Mouse (Mus musculus) midbrain, embryonic 10.5 days (tissue): ENCODE measurements around the gene Cdc34. TPM values are rescaled to one million over a fixed set of nuclear protein-coding genes. Genes with fewer than 3 reads are reported as not detected.
"Not testable (repeated sequence)": the region's sequence is repeated elsewhere in the genome, so short reads cannot be mapped to it uniquely, and the experiment has no call there.

ENCODE experiments used
- DNase-seq: peaks from one replicate; pipeline ENCODE4 v3.0.0-alpha.2; 2017; ENCODE audit warnings: low spot score
- H3K27ac ChIP-seq: fragments of 300-500 bp; sonication (generic); replicated peaks from 2 replicates; pipeline ENCODE4 v1.5.1; 2016; ENCODE audit warnings: mild to moderate bottlenecking
- H3K27me3 ChIP-seq: fragments of 300-500 bp; sonication (generic); 2 replicates; pipeline ENCODE4 v1.6.1; 2016; ENCODE audit warnings: low read depth, mild to moderate bottlenecking; ENCODE audit not compliant: poor library complexity, severe bottlenecking
- H3K36me3 ChIP-seq: fragments of 300-500 bp; sonication (generic); 2 replicates; pipeline ENCODE4 v1.6.1; 2016; ENCODE audit warnings: mild to moderate bottlenecking, moderate library complexity
- H3K4me1 ChIP-seq: fragments of 300-500 bp; sonication (generic); 2 replicates; pipeline ENCODE4 v1.6.1; 2016
- H3K4me3 ChIP-seq: fragments of 300-500 bp; sonication (generic); 2 replicates; pipeline ENCODE4 v1.5.1; 2016; ENCODE audit warnings: mild to moderate bottlenecking, moderate library complexity
- H3K9me3 ChIP-seq: fragments of 300-500 bp; sonication (generic); replicated peaks from 2 replicates; pipeline ENCODE4 v1.6.1; 2016; ENCODE audit warnings: mild to moderate bottlenecking
- WGBS: fragments of 180-500 bp; shearing (Covaris S2); methylation state at CpG from one replicate; pipeline ENCODE4 v1.1.7; 2016; 5-methylcytosine and 5-hydroxymethylcytosine counted together
- polyA plus RNA-seq: library from polyadenylated mRNA; unstranded; fragments of >200 nt; fragmentation: Nextera tagmentation; extraction: Ambion mirVana; gene quantifications from 2 replicates; pipeline ENCODE4 v1.2.1, GENCODE M21; 2016

Gene Cdc34
- polyA plus RNA-seq, 1 experiment from 2014 or later = 270 TPM

DNA sequence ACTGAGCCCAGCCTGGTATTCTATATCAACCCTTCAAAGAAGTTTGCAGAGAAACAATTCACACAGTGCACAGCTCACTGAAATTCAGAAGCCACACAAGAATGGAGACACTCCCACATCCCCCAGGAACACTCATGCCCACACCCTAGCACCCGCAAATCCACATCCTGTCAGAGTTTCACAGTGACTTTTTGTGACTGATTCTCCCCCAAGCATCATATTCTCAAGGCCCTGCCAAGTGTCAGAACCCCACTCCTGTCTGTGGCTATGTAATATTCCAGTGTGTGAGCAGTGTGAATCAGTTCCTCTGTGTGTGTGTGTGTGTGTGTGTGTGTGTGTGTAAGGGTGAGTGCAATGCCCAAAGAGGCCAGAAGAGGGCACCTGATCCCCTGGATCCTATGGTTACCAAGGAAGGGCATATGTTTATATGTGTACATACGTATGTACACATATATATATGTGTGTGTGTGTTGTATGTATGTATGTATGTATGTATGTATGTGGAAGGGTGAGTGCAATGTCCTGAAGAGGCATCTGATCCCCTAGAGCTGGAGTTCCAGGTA, 10.1 kb downstream of the Cdc34 start:
- Histone ChIP-seq H3K9me3 (peaks cover 2% of the 10 kb centered on the region; the same call in 1 of the 2 replicates), H3K4me3 (no peak overlapping the region), H3K36me3 (peaks cover 30% of the 10 kb centered on the region), H3K27ac (no peak overlapping the region), H3K27me3 (no peaks in the 10 kb centered on the region), H3K4me1 (no peaks in the 10 kb centered on the region; the same call in 1 of the 2 replicates)
- WGBS = 94% methylated on average over 2 of the region's 2 CpGs
- no peak for DNase-seq

DNA sequence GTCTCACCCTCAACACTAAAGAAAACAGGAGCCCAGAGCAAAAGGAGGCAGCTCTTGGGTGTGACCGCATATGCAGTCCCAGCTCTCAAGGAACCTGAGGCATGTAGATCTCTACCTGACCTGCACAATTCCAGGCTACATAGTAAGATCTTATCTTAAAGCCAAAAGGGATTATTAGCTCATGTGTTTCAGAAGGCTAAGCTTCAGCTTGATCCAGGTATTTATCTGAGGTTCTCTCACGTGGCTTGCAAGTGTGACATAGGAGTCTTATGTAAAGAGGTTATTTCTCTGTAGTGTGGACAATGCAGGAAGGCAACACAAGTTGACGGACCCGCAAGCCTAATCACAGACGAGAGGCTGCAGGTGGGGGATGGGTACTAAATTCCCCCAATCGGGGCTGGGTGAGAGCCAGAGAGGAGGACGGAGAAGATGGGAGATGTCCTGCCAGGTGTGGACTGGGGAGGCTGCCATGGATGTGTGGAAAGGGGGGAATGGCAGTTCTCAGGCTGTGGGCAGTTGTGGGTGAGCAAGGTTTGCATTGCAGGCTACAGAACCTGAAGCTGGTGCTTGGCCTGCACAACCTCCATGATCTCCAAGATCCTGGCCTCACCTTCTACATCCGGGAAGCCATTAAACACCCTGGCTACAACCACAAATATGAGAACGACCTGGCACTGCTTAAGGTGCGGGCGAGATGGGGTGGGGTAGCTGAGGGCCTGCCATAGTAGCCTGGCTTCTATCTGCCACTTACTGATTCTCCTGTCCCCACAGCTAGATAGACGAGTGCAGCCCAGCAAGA, 11.8 kb downstream of the Cdc34 start:
- H3K4me3 ChIP-seq = no peak overlapping the region
- H3K9me3 ChIP-seq = peaks cover 2% of the 10 kb centered on the region; the same call in 1 of the 2 replicates
- H3K36me3 ChIP-seq = peaks cover 13% of the 10 kb centered on the region
- no peak for DNase-seq
- H3K27ac ChIP-seq = no peak overlapping the region
- H3K27me3 ChIP-seq = no peaks in the 10 kb centered on the region
- 81% methylated on average over 12 of the region's 12 CpGs for WGBS
- H3K4me1 ChIP-seq = no peaks in the 10 kb centered on the region; the same call in 1 of the 2 replicates

- Histone ChIP-seq H3K27me3 (no peaks in the 10 kb centered on the region), H3K9me3 (peaks cover 2% of the 10 kb centered on the region; the same call in 1 of the 2 replicates), H3K4me3 (no peak overlapping the region), H3K27ac (no peak overlapping the region), H3K36me3 (peaks cover 8% of the 10 kb centered on the region), H3K4me1 (no peaks in the 10 kb centered on the region; the same call in 1 of the 2 replicates)
- 88% methylated on average over 6 of the region's 6 CpGs for WGBS
- no peak for DNase-seq
These were observed 12.3 kb downstream of the Cdc34 start for GRCm38 (mm10) chr10:79694379-79694655.

GRCm38 (mm10) chr10:79695231-79696128, 13.5 kb downstream of the Cdc34 start:
- Histone ChIP-seq H3K27me3 (no peaks in the 10 kb centered on the region), H3K9me3 (peaks cover 2% of the 10 kb centered on the region; the same call in 1 of the 2 replicates), H3K36me3 (no peaks in the 10 kb centered on the region), H3K27ac (no peak overlapping the region), H3K4me1 (no peaks in the 10 kb centered on the region; the same call in 1 of the 2 replicates), H3K4me3 (0 out of 2 replicates have a peak overlapping the region, but pooled peaks have one; percentile 1)
- WGBS = 74% methylated on average over 13 of the region's 13 CpGs
- DNase-seq = peak; percentile 69

GRCm38 (mm10) chr10:79696129-79696651, 14.2 kb downstream of the Cdc34 start:
- no peaks in the 10 kb centered on the region for H3K27me3 ChIP-seq
- no peaks in the 10 kb centered on the region for H3K36me3 ChIP-seq
- H3K9me3 ChIP-seq = peaks cover 2% of the 10 kb centered on the region; the same call in 1 of the 2 replicates
- no peak overlapping the region for H3K27ac ChIP-seq
- 0 out of 2 replicates have a peak overlapping the region, but pooled peaks have one; percentile 1 for H3K4me3 ChIP-seq
- 72% methylated on average over 9 of the region's 9 CpGs for WGBS
- DNase-seq = no peak
- peaks cover 6% of the 10 kb centered on the region for H3K4me1 ChIP-seq

DNA sequence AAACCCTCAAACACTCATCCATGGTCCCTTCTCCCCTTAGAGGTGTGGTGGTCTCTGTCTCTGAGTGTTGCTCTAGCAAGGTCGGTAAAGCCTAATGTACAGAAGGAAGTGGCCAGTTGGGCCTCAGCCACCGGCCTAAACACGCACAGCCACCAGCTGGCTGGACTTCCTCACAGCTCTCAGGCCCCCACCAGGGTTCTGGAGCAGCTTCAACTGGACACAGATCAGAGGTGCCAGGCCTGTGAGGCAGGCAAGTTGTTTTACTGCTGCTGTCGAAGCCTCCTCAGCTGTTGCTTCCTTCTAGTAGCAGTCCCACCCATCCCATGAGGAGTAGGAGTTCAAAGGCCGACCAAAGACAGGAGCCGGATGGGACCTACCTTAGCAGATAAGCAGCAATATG, 15.9 kb downstream of the Cdc34 start:
- no peaks in the 10 kb centered on the region for H3K9me3 ChIP-seq
- 90% methylated on average over 6 of the region's 6 CpGs for WGBS
- no peaks in the 10 kb centered on the region for H3K27me3 ChIP-seq
- no peak for DNase-seq
- H3K4me1 ChIP-seq = peaks cover 15% of the 10 kb centered on the region
- no peaks in the 10 kb centered on the region for H3K36me3 ChIP-seq
- no peak overlapping the region for H3K27ac ChIP-seq
- no peak overlapping the region for H3K4me3 ChIP-seq

GRCm38 (mm10) chr10:79698459-79698858, 16.5 kb downstream of the Cdc34 start:
- Histone ChIP-seq H3K27me3 (no peaks in the 10 kb centered on the region), H3K36me3 (no peaks in the 10 kb centered on the region), H3K27ac (no peak overlapping the region), H3K4me1 (peaks cover 15% of the 10 kb centered on the region), H3K4me3 (no peak overlapping the region), H3K9me3 (no peaks in the 10 kb centered on the region)
- DNase-seq = no peak
- 94% methylated on average over 6 of the region's 6 CpGs for WGBS

DNA sequence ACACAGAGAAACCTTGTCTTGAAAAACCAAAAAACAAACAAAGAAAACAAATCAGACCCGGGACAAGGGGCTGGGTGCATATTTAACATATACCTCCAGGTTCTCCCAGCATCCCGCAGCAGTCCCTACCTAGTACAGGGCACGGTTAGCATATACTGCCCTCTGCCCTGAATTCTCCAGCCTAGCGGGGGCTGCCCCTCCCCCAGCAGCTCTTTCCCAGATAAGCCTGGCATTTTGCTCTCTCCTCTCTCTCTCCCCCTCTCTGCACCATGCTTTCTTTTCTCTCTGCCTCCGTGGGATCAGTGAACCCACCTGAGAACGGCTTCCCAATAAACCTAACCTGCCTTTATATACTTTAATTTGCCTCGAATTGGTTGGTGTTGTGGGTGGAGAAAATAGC, 18.7 kb downstream of the Cdc34 start:
- no peak for DNase-seq
- H3K9me3 ChIP-seq = no peaks in the 10 kb centered on the region
- no peaks in the 10 kb centered on the region for H3K36me3 ChIP-seq
- WGBS = 49% methylated on average over 7 of the region's 7 CpGs
- no peaks in the 10 kb centered on the region for H3K27me3 ChIP-seq
- no peak overlapping the region for H3K4me3 ChIP-seq
- peaks cover 29% of the 10 kb centered on the region for H3K4me1 ChIP-seq
- 0 out of 2 replicates have a peak overlapping the region, but pooled peaks have one; percentile 49 for H3K27ac ChIP-seq

- 62% methylated on average over 10 of the region's 10 CpGs for WGBS
- DNase-seq = no peak
These were observed 19.6 kb downstream of the Cdc34 start for GRCm38 (mm10) chr10:79701443-79702129.

DNA sequence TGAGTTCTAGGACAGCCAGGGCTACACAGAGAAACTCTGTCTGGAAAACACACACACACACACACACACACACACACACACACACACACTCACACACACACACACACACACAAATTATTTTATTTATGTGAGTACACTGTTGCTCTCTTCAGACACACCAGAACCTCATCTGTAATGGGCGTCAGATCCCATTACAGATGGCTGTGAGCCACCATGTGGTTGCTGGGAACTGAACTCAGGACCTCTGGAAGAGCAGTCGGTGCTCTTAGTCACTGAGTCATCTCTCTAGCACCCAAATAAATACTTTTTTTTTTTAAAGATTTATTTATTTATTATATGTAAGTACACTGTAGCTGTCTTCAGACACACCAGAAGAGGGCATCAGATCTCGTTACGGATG, 21.0 kb downstream of the Cdc34 start:
- H3K4me3 ChIP-seq = not testable (repeated sequence)
- WGBS = 95% methylated on average over 4 of the region's 4 CpGs
- peaks cover 52% of the 10 kb centered on the region for H3K4me1 ChIP-seq

More at GRCm38 (mm10) chr10:79701443-79702129, 19.6 kb downstream of the Cdc34 start:
- H3K4me1 ChIP-seq = peaks cover 38% of the 10 kb centered on the region
- peaks cover 6% of the 10 kb centered on the region for H3K36me3 ChIP-seq
- no peak overlapping the region for H3K4me3 ChIP-seq
- H3K9me3 ChIP-seq = no peaks in the 10 kb centered on the region
- no peaks in the 10 kb centered on the region for H3K27me3 ChIP-seq
- peak overlapping the region; percentile 47 for H3K27ac ChIP-seq

GRCm38 (mm10) chr10:79703541-79703940, 21.5 kb downstream of the Cdc34 start:
- peaks cover 57% of the 10 kb centered on the region for H3K4me1 ChIP-seq

More for the DNA sequence above, 21.0 kb downstream of the Cdc34 start:
- H3K27ac ChIP-seq, H3K27me3 ChIP-seq, DNase-seq, H3K9me3 ChIP-seq: not testable (repeated sequence)
- H3K36me3 ChIP-seq = peaks cover 20% of the 10 kb centered on the region

More at GRCm38 (mm10) chr10:79703541-79703940, 21.5 kb downstream of the Cdc34 start:
- Histone ChIP-seq H3K9me3 (no peaks in the 10 kb centered on the region), H3K36me3 (peaks cover 26% of the 10 kb centered on the region), H3K27me3 (no peaks in the 10 kb centered on the region), H3K4me3 (peak overlapping the region; percentile 89), H3K27ac (peak overlapping the region; percentile 98)
- no peak for DNase-seq
- WGBS = 82% methylated on average over 10 of the region's 10 CpGs
